Mouse (Mus musculus) CH12.LX (cell line): ENCODE results near the gene Trappc2l. TPM values are rescaled to one million over a fixed set of nuclear protein-coding genes. Genes with fewer than 3 reads are reported as not detected.

Source experiments
- DNase-seq: peaks from one replicate; pipeline ENCODE4 v3.0.0-alpha.2; 2013; ENCODE audit errors: extremely low read depth
- H3K27ac ChIP-seq: 2 replicates; pipeline ENCODE4 v1.5.1; 2012; ENCODE audit warnings: low read depth, mild to moderate bottlenecking, control low read depth, moderate library complexity; ENCODE audit not compliant: insufficient read depth
- H3K27me3 ChIP-seq: replicated peaks from 2 replicates; pipeline ENCODE3; 2012; ENCODE audit warnings: inconsistent platforms
- H3K36me3 ChIP-seq, 2 experiments: replicated peaks in 1 of 2; 2 replicates each; pipeline versions ENCODE3 to v1.6.1; 2012; ENCODE audit warnings: inconsistent platforms in 1 of 2, low read length in 1 of 2, mild to moderate bottlenecking in 1 of 2, mixed read lengths in 1 of 2, moderate library complexity in 1 of 2; ENCODE audit not compliant: control insufficient read depth in 1 of 2, insufficient read depth in 1 of 2
- H3K4me1 ChIP-seq, 2 experiments: 2 replicates each; pipeline ENCODE4 v1.6.1; 2012; ENCODE audit warnings: inconsistent platforms in 1 of 2, moderate library complexity in 1 of 2; ENCODE audit not compliant: insufficient read depth in 2 of 2, control insufficient read depth in 1 of 2
- H3K4me2 ChIP-seq: 2 replicates; pipeline ENCODE4 v1.6.1; 2012; ENCODE audit warnings: low read depth, mild to moderate bottlenecking, control low read depth; ENCODE audit not compliant: poor library complexity, insufficient read depth, severe bottlenecking
- H3K4me3 ChIP-seq, 3 experiments: fragments of 150-350 bp in 1 of 3; sonication (generic) in 1 of 3; replicated peaks in 1 of 3; 2 replicates each; pipeline versions ENCODE3 to v1.5.1; 2011 to 2012; ENCODE audit warnings: low read depth in 2 of 3, low read length in 2 of 3, mild to moderate bottlenecking in 2 of 3, moderate library complexity in 2 of 3, control low read depth in 1 of 3, improper control_type of control experiment in 1 of 3, inconsistent platforms in 1 of 3, mixed read lengths in 1 of 3; ENCODE audit not compliant: poor library complexity in 1 of 3
- H3K79me2 ChIP-seq: replicated peaks from 2 replicates; pipeline ENCODE4 v1.6.1; 2012; ENCODE audit warnings: mild to moderate bottlenecking, moderate library complexity; ENCODE audit not compliant: control insufficient read depth, poor library complexity, insufficient read depth, severe bottlenecking; ENCODE audit errors: extremely low read depth
- H3K9ac ChIP-seq: 2 replicates; pipeline ENCODE4 v1.6.1; 2012; ENCODE audit warnings: low read depth, mild to moderate bottlenecking, control low read depth, moderate library complexity; ENCODE audit not compliant: insufficient read depth
- H3K9me3 ChIP-seq: replicated peaks from 2 replicates; pipeline ENCODE3; 2012; ENCODE audit warnings: low read length, inconsistent platforms, mixed read lengths
- BHLHE40 ChIP-seq: IDR thresholded peaks from 2 replicates; pipeline ENCODE4 v1.6.1; 2011; ENCODE audit warnings: mild to moderate bottlenecking, low read depth, low read length, improper control_type of control experiment
- CHD2 ChIP-seq: IDR thresholded peaks from 2 replicates; pipeline ENCODE4 v1.6.1; 2011; ENCODE audit warnings: low read length, improper control_type of control experiment
- CTCF ChIP-seq, 2 experiments: IDR thresholded peaks in 1 of 2; conservative IDR thresholded peaks in 1 of 2; 2 replicates each; pipeline ENCODE4 v1.5.1; 2011 to 2012; ENCODE audit warnings: low read depth in 2 of 2, low read length in 2 of 2, improper control_type of control experiment in 1 of 2, inconsistent platforms in 1 of 2, mild to moderate bottlenecking in 1 of 2, moderate library complexity in 1 of 2
- ELF1 ChIP-seq: IDR thresholded peaks from 2 replicates; pipeline ENCODE4 v1.6.1; 2014; ENCODE audit warnings: low read depth, mild to moderate bottlenecking, inconsistent platforms, low read length, improper control_type of control experiment
- EP300 ChIP-seq: IDR thresholded peaks from 2 replicates; pipeline ENCODE4 v1.6.1; 2011; ENCODE audit warnings: low read length, improper control_type of control experiment
- GABPA ChIP-seq: IDR thresholded peaks from 2 replicates; pipeline ENCODE4 v1.6.1; 2012; ENCODE audit warnings: low read depth, low read length, improper control_type of control experiment, inconsistent platforms; ENCODE audit not compliant: insufficient replicate concordance
- JUN ChIP-seq: IDR thresholded peaks from 2 replicates; pipeline ENCODE4 v1.6.1; 2011; ENCODE audit warnings: low read depth, mild to moderate bottlenecking, low read length, improper control_type of control experiment, moderate library complexity; ENCODE audit not compliant: insufficient read depth
- KAT2A ChIP-seq: IDR thresholded peaks from 2 replicates; pipeline ENCODE4 v1.6.1; 2012; ENCODE audit warnings: low read length, improper control_type of control experiment, inconsistent platforms; ENCODE audit not compliant: insufficient replicate concordance
- MAFK ChIP-seq: IDR thresholded peaks from 2 replicates; pipeline ENCODE4 v1.6.1; 2011; ENCODE audit warnings: low read length, improper control_type of control experiment; ENCODE audit not compliant: insufficient replicate concordance
- MAZ ChIP-seq: IDR thresholded peaks from 2 replicates; pipeline ENCODE4 v1.6.1; 2012; ENCODE audit warnings: low read depth, mild to moderate bottlenecking, inconsistent platforms, low read length, improper control_type of control experiment, moderate library complexity
- MXI1 ChIP-seq: IDR thresholded peaks from 2 replicates; pipeline ENCODE4 v1.6.1; 2011; ENCODE audit warnings: mild to moderate bottlenecking, low read depth, low read length, improper control_type of control experiment
- MYC ChIP-seq: IDR thresholded peaks from 2 replicates; pipeline ENCODE4 v1.6.1; 2011; ENCODE audit warnings: low read depth, mild to moderate bottlenecking, improper control_type of control experiment, low read length
- NRF1 ChIP-seq: IDR thresholded peaks from 2 replicates; pipeline ENCODE4 v1.6.1; 2014; ENCODE audit warnings: low read depth, mild to moderate bottlenecking, inconsistent platforms, low read length, improper control_type of control experiment, moderate library complexity
- RAD21 ChIP-seq: IDR thresholded peaks from 2 replicates; pipeline ENCODE4 v1.6.1; 2011; ENCODE audit warnings: low read depth, mild to moderate bottlenecking, low read length, improper control_type of control experiment, moderate library complexity
- SIN3A ChIP-seq: IDR thresholded peaks from 2 replicates; pipeline ENCODE4 v1.6.1; 2012; ENCODE audit warnings: low read length, improper control_type of control experiment, inconsistent platforms
- TCF12 ChIP-seq: IDR thresholded peaks from 2 replicates; pipeline ENCODE4 v1.6.1; 2014; ENCODE audit warnings: low read depth, mild to moderate bottlenecking, inconsistent platforms, low read length, improper control_type of control experiment
- UBTF ChIP-seq: IDR thresholded peaks from 2 replicates; pipeline ENCODE4 v1.6.1; 2012; ENCODE audit warnings: low read depth, mild to moderate bottlenecking, inconsistent platforms, low read length, improper control_type of control experiment, moderate library complexity
- USF1 ChIP-seq: IDR thresholded peaks from 2 replicates; pipeline ENCODE4 v1.6.1; 2014; ENCODE audit warnings: low read depth, mild to moderate bottlenecking, inconsistent platforms, low read length, improper control_type of control experiment
- USF2 ChIP-seq: conservative IDR thresholded peaks from 2 replicates; pipeline ENCODE4 v1.6.1; 2011; ENCODE audit warnings: low read depth, low read length, improper control_type of control experiment
- ZMIZ1 ChIP-seq: IDR thresholded peaks from 2 replicates; pipeline ENCODE4 v1.6.1; 2012; ENCODE audit warnings: low read depth, mild to moderate bottlenecking, inconsistent platforms, low read length, improper control_type of control experiment
- dilution Hi-C: fragments of 300-500 bp; cut with MboI; formaldehyde crosslinking; loops from 2 replicates; pipeline ENCODE4 v1.14.3; 2020; ENCODE audit warnings: low sequenced_read_pairs; ENCODE audit not compliant: extremely low pct_unique_long_range_greater_than_20kb, extremely low pct_ligation_motif_present
- in situ Hi-C: fragments of 300-500 bp; cut with MboI; formaldehyde crosslinking; loops from 3 replicates; pipeline ENCODE4 v1.14.3; 2019; ENCODE audit warnings: low sequenced_read_pairs, low pct_ligation_motif_present, low pct_unique_long_range_greater_than_20kb, mixed read lengths
- polyA plus RNA-seq: library from polyadenylated mRNA; unstranded; fragments of >175 nt; gene quantifications from 2 replicates; pipeline ENCODE4 v1.2.1, GENCODE M21; 2012; ENCODE audit warnings: low read depth; ENCODE audit not compliant: insufficient read length
- total RNA-seq, 2 experiments: library from RNA; depleted of rRNA; stranded (reverse); fragments of 300-350 nt in 1 of 2; fragments of >200 nt in 1 of 2; gene quantifications; 2 replicates each; pipeline ENCODE4 v1.2.3; 2012 to 2014

Trappc2l gene
- total and polyA plus RNA-seq, 3 experiments = 15.7 to 67.0 (median 36.0) TPM

- H3K4me2 ChIP-seq = no peak overlapping the region
- no peak for DNase-seq
These were observed 7.4 kb downstream of the Trappc2l start for GRCm38 (mm10) chr8:122618660-122619378.

GRCm38 (mm10) chr8:122620446-122620845 is 9.0 kb downstream of the Trappc2l start:
- dilution Hi-C loops (no loop called here), in situ Hi-C loops (loop anchor here (5.0 kb wide), 1 partner anchor 207 kb away; no protein-coding TSS in a partner anchor)
- TF ChIP-seq ZMIZ1 (no peak), GABPA (no peak), TCF12 (no peak), MAZ (no peak), CTCF (conservative IDR thresholded peaks at IDR 0.05 in 1 of 2, IDR thresholded peaks at IDR 0.05 in 1 of 2; ENCODE audit: low read depth in 2 of 2, low read length in 2 of 2) (no peak), USF2 (no peak), MYC (no peak), CHD2 (no peak), NRF1 (no peak), MXI1 (no peak), MAFK (no peak), USF1 (no peak), ELF1 (no peak), SIN3A (no peak), BHLHE40 (no peak)

More at GRCm38 (mm10) chr8:122618660-122619378, 7.4 kb downstream of the Trappc2l start:
- no peak for TF ChIP-seq UBTF
- TF ChIP-seq JUN = no peak
- no peak for TF ChIP-seq USF2
- TF ChIP-seq EP300 = no peak
- TF ChIP-seq KAT2A = no peak
- TF ChIP-seq NRF1 = no peak
- TF ChIP-seq RAD21 = no peak
- peaks cover 0 to 24% of the 10 kb centered on the region in 2 experiments; a peak in 2 of 4 replicates for H3K4me1 ChIP-seq
- H3K27me3 ChIP-seq = no peaks in the 10 kb centered on the region
- dilution Hi-C loops = no loop called here
- H3K9ac ChIP-seq = no peak overlapping the region
- no peaks in the 10 kb centered on the region for H3K79me2 ChIP-seq
- in situ Hi-C loops = no loop called here
- H3K36me3 ChIP-seq = peaks cover 5 to 27% of the 10 kb centered on the region in 2 experiments
- no peak overlapping the region for H3K4me3 ChIP-seq
- H3K9me3 ChIP-seq = no peaks in the 10 kb centered on the region
- H3K27ac ChIP-seq = no peak overlapping the region

More at GRCm38 (mm10) chr8:122620446-122620845, 9.0 kb downstream of the Trappc2l start:
- peaks cover 0 to 39% of the 10 kb centered on the region in 2 experiments; a peak in 3 of 4 replicates for H3K4me1 ChIP-seq
- H3K36me3 ChIP-seq = peaks cover 0 to 14% of the 10 kb centered on the region in 2 experiments
- peak overlapping the region in 1 of 3 experiments; percentile 16 for H3K4me3 ChIP-seq
- H3K27me3 ChIP-seq = no peaks in the 10 kb centered on the region
- no peak for DNase-seq
- no peak overlapping the region for H3K4me2 ChIP-seq
- no peaks in the 10 kb centered on the region for H3K79me2 ChIP-seq
- H3K9ac ChIP-seq = no peak overlapping the region
- no peaks in the 10 kb centered on the region for H3K9me3 ChIP-seq
- no peak overlapping the region for H3K27ac ChIP-seq
